8 mouse cellular contexts compared by ENCODE assay signal in genomic region chr17:63493274-63493673, GRCm38 (mm10). TPM values are rescaled to one million over a fixed set of nuclear protein-coding genes. Genes with fewer than 3 reads are reported as not detected.
DNase-seq lines count a peak whose midpoint lies in the region.

No protein-coding gene starts in this region.

- DNase-seq in layer of hippocampus, postnatal 10 days (ENCODE audit: low spot score in 2 of 2), result peak; percentile 25 to 45
- DNase-seq in layer of hippocampus, adult 9-11 months, result no peak
- peak; percentile 30 for DNase-seq in T-cell, adult 2 months (ENCODE audit: low spot score)
- peak; percentile 45 to 68 for DNase-seq in cerebellum, postnatal 25 days
- peak; percentile 38 for DNase-seq in kidney, adult 9 months
- DNase-seq in lung, postnatal 4 days, result peak; percentile 53 to 58
- peak; percentile 42 for DNase-seq in thymus, postnatal 0 days (ENCODE audit: low spot score)
- no peak for DNase-seq in urinary bladder, postnatal 10 days (ENCODE audit: low spot score)

RNA-seq across cellular contexts. Expression of gene Fbxl17, which starts 6.5 kb away (rescaled TPM):
- total RNA-seq in layer of hippocampus, postnatal 10 days (2021), result 10 to 100 TPM; 58.7 to 62.7 TPM
- 5.7 and 5.8 TPM in 2 replicates for polyA plus RNA-seq in thymus, postnatal 0 days (2015; fragmentation: Nextera tagmentation; extraction: Ambion mirVana)

Comparison
In these comparisons a context has a peak if more than half of its experiments do, and no peak if none do; other contexts are left out.
1. DNase-seq: peak in layer of hippocampus, postnatal 10 days (2 of 2), T-cell, adult 2 months (single experiment), cerebellum, postnatal 25 days (2 of 2), kidney, adult 9 months (single experiment), lung, postnatal 4 days (2 of 2) and thymus, postnatal 0 days (single experiment); none in layer of hippocampus, adult 9-11 months (single experiment) and urinary bladder, postnatal 10 days (single experiment).